Mouse (Mus musculus): ENCODE results near the gene Vps11.
"Not testable (repeated sequence)": the region's sequence is repeated elsewhere in the genome, so short reads cannot be mapped to it uniquely, and the experiment has no call there.

- not testable (repeated sequence) for TF ChIP-seq CTCF (IDR thresholded peaks at IDR 0.05); POLR2A (IDR thresholded peaks at IDR 0.05; ENCODE audit: insufficient read depth, low read depth, low read length)
Measured at GRCm38 (mm10) chr9:44300001-44300400, 61.5 kb downstream of the Vps11 start.

All from heart, adult 2 months (tissue).